Comparison of ENCODE assay signal across 1 mouse cellular context in genomic region chr8:71563992-71564391, GRCm38 (mm10).
TF ChIP-seq lines count a peak whose summit lies in the region.

No protein-coding gene starts in this region.

TF ChIP-seq in MEL, 35 proteins besides CTCF, POLR2A, EP300 and RAD21:
- no peak for TF ChIP-seq RCOR1 (IDR thresholded peaks at IDR 0.05; ENCODE audit: low read depth, low read length)
- no peak for TF ChIP-seq TAL1 (IDR thresholded peaks at IDR 0.05; ENCODE audit: low read length)
- no peak for TF ChIP-seq USF1 (IDR thresholded peaks at IDR 0.05; ENCODE audit: low read depth, low read length)
- TF ChIP-seq JUND (IDR thresholded peaks at IDR 0.05; ENCODE audit: low read depth, low read length) = no peak
- TF ChIP-seq CHD2 (IDR thresholded peaks at IDR 0.05; ENCODE audit: low read length) = no peak
- TF ChIP-seq TBP (IDR thresholded peaks at IDR 0.05; ENCODE audit: low read depth, low read length) = no peak
- TF ChIP-seq CHD1 (IDR thresholded peaks at IDR 0.05; ENCODE audit: low read depth, low read length) = no peak
- TF ChIP-seq GABPA (IDR thresholded peaks at IDR 0.05; ENCODE audit: low read depth, low read length) = no peak
- no peak for TF ChIP-seq MEF2A (IDR thresholded peaks at IDR 0.05; ENCODE audit: extremely low read depth, insufficient replicate concordance, low read depth, low read length, poor library complexity, severe bottlenecking)
TF ChIP-seq in MEL: peak in this region for 0.
